Mouse (Mus musculus) CH12.LX (cell line): ENCODE measurements at regions not wholly inside any gene's neighbourhood (a gene's known extent, or its start where the extent isn't known, plus 50 kb on each side); places are given as distances from the start of the nearest gene placed in this dataset.

Experiments used
- DNase-seq: peaks from one replicate; pipeline ENCODE4 v3.0.0-alpha.2; 2013; ENCODE audit errors: extremely low read depth
- H3K27ac ChIP-seq: 2 replicates; pipeline ENCODE4 v1.5.1; 2012; ENCODE audit warnings: low read depth, mild to moderate bottlenecking, control low read depth, moderate library complexity; ENCODE audit not compliant: insufficient read depth
- H3K27me3 ChIP-seq: replicated peaks from 2 replicates; pipeline ENCODE3; 2012; ENCODE audit warnings: inconsistent platforms
- H3K36me3 ChIP-seq, 2 experiments: replicated peaks in 1 of 2; 2 replicates each; pipeline versions ENCODE3 to v1.6.1; 2012; ENCODE audit warnings: inconsistent platforms in 1 of 2, low read length in 1 of 2, mild to moderate bottlenecking in 1 of 2, mixed read lengths in 1 of 2, moderate library complexity in 1 of 2; ENCODE audit not compliant: control insufficient read depth in 1 of 2, insufficient read depth in 1 of 2
- H3K4me1 ChIP-seq, 2 experiments: 2 replicates each; pipeline ENCODE4 v1.6.1; 2012; ENCODE audit warnings: inconsistent platforms in 1 of 2, moderate library complexity in 1 of 2; ENCODE audit not compliant: insufficient read depth in 2 of 2, control insufficient read depth in 1 of 2
- H3K4me2 ChIP-seq: 2 replicates; pipeline ENCODE4 v1.6.1; 2012; ENCODE audit warnings: low read depth, mild to moderate bottlenecking, control low read depth; ENCODE audit not compliant: poor library complexity, insufficient read depth, severe bottlenecking
- H3K4me3 ChIP-seq, 3 experiments: fragments of 150-350 bp in 1 of 3; sonication (generic) in 1 of 3; replicated peaks in 1 of 3; 2 replicates each; pipeline versions ENCODE3 to v1.5.1; 2011 to 2012; ENCODE audit warnings: low read depth in 2 of 3, low read length in 2 of 3, mild to moderate bottlenecking in 2 of 3, moderate library complexity in 2 of 3, control low read depth in 1 of 3, improper control_type of control experiment in 1 of 3, inconsistent platforms in 1 of 3, mixed read lengths in 1 of 3; ENCODE audit not compliant: poor library complexity in 1 of 3
- H3K79me2 ChIP-seq: replicated peaks from 2 replicates; pipeline ENCODE4 v1.6.1; 2012; ENCODE audit warnings: mild to moderate bottlenecking, moderate library complexity; ENCODE audit not compliant: control insufficient read depth, poor library complexity, insufficient read depth, severe bottlenecking; ENCODE audit errors: extremely low read depth
- H3K9ac ChIP-seq: 2 replicates; pipeline ENCODE4 v1.6.1; 2012; ENCODE audit warnings: low read depth, mild to moderate bottlenecking, control low read depth, moderate library complexity; ENCODE audit not compliant: insufficient read depth
- H3K9me3 ChIP-seq: replicated peaks from 2 replicates; pipeline ENCODE3; 2012; ENCODE audit warnings: low read length, inconsistent platforms, mixed read lengths
- BHLHE40 ChIP-seq: IDR thresholded peaks from 2 replicates; pipeline ENCODE4 v1.6.1; 2011; ENCODE audit warnings: mild to moderate bottlenecking, low read depth, low read length, improper control_type of control experiment
- CHD1 ChIP-seq: IDR thresholded peaks from 2 replicates; pipeline ENCODE4 v1.6.1; 2012; ENCODE audit warnings: low read depth, low read length, improper control_type of control experiment, inconsistent platforms
- CHD2 ChIP-seq: IDR thresholded peaks from 2 replicates; pipeline ENCODE4 v1.6.1; 2011; ENCODE audit warnings: low read length, improper control_type of control experiment
- CTCF ChIP-seq, 2 experiments: IDR thresholded peaks in 1 of 2; conservative IDR thresholded peaks in 1 of 2; 2 replicates each; pipeline ENCODE4 v1.5.1; 2011 to 2012; ENCODE audit warnings: low read depth in 2 of 2, low read length in 2 of 2, improper control_type of control experiment in 1 of 2, inconsistent platforms in 1 of 2, mild to moderate bottlenecking in 1 of 2, moderate library complexity in 1 of 2
- E2F4 ChIP-seq: IDR thresholded peaks from 2 replicates; pipeline ENCODE4 v1.6.1; 2011; ENCODE audit warnings: low read depth, low read length, improper control_type of control experiment; ENCODE audit not compliant: insufficient replicate concordance
- ELF1 ChIP-seq: IDR thresholded peaks from 2 replicates; pipeline ENCODE4 v1.6.1; 2014; ENCODE audit warnings: low read depth, mild to moderate bottlenecking, inconsistent platforms, low read length, improper control_type of control experiment
- EP300 ChIP-seq: IDR thresholded peaks from 2 replicates; pipeline ENCODE4 v1.6.1; 2011; ENCODE audit warnings: low read length, improper control_type of control experiment
- ETS1 ChIP-seq: conservative IDR thresholded peaks from 2 replicates; pipeline ENCODE4 v1.6.1; 2012; ENCODE audit warnings: low read depth, mild to moderate bottlenecking, inconsistent platforms, low read length, improper control_type of control experiment, moderate library complexity
- HCFC1 ChIP-seq: IDR thresholded peaks from 2 replicates; pipeline ENCODE4 v1.6.1; 2012; ENCODE audit warnings: low read depth, mild to moderate bottlenecking, inconsistent platforms, low read length, improper control_type of control experiment
- IRF4 ChIP-seq: IDR thresholded peaks from 2 replicates; pipeline ENCODE4 v1.6.1; 2014; ENCODE audit warnings: low read depth, mild to moderate bottlenecking, inconsistent platforms, low read length, improper control_type of control experiment
- JUN ChIP-seq: IDR thresholded peaks from 2 replicates; pipeline ENCODE4 v1.6.1; 2011; ENCODE audit warnings: low read depth, mild to moderate bottlenecking, low read length, improper control_type of control experiment, moderate library complexity; ENCODE audit not compliant: insufficient read depth
- JUND ChIP-seq: conservative IDR thresholded peaks from 2 replicates; pipeline ENCODE4 v1.6.1; 2011; ENCODE audit warnings: low read depth, low read length, improper control_type of control experiment
- KAT2A ChIP-seq: IDR thresholded peaks from 2 replicates; pipeline ENCODE4 v1.6.1; 2012; ENCODE audit warnings: low read length, improper control_type of control experiment, inconsistent platforms; ENCODE audit not compliant: insufficient replicate concordance
- MAFK ChIP-seq: IDR thresholded peaks from 2 replicates; pipeline ENCODE4 v1.6.1; 2011; ENCODE audit warnings: low read length, improper control_type of control experiment; ENCODE audit not compliant: insufficient replicate concordance
- MAZ ChIP-seq: IDR thresholded peaks from 2 replicates; pipeline ENCODE4 v1.6.1; 2012; ENCODE audit warnings: low read depth, mild to moderate bottlenecking, inconsistent platforms, low read length, improper control_type of control experiment, moderate library complexity
- MYC ChIP-seq: IDR thresholded peaks from 2 replicates; pipeline ENCODE4 v1.6.1; 2011; ENCODE audit warnings: low read depth, mild to moderate bottlenecking, improper control_type of control experiment, low read length
- NRF1 ChIP-seq: IDR thresholded peaks from 2 replicates; pipeline ENCODE4 v1.6.1; 2014; ENCODE audit warnings: low read depth, mild to moderate bottlenecking, inconsistent platforms, low read length, improper control_type of control experiment, moderate library complexity
- POLR2A ChIP-seq: IDR thresholded peaks from 2 replicates; pipeline ENCODE4 v1.6.1; 2011; ENCODE audit warnings: low read depth, mild to moderate bottlenecking, improper control_type of control experiment, low read length
- POLR2AphosphoS2 ChIP-seq: IDR thresholded peaks from 2 replicates; pipeline ENCODE4 v1.6.1; 2011; ENCODE audit warnings: low read depth, low read length, improper control_type of control experiment
- RCOR1 ChIP-seq: conservative IDR thresholded peaks from 2 replicates; pipeline ENCODE4 v1.6.1; 2012; ENCODE audit warnings: low read depth, mild to moderate bottlenecking, inconsistent platforms, low read length, improper control_type of control experiment
- UBTF ChIP-seq: IDR thresholded peaks from 2 replicates; pipeline ENCODE4 v1.6.1; 2012; ENCODE audit warnings: low read depth, mild to moderate bottlenecking, inconsistent platforms, low read length, improper control_type of control experiment, moderate library complexity
- ZC3H11A ChIP-seq: IDR thresholded peaks from 2 replicates; pipeline ENCODE4 v1.6.1; 2012; ENCODE audit warnings: low read depth, mild to moderate bottlenecking, inconsistent platforms, low read length, improper control_type of control experiment
- ZKSCAN1 ChIP-seq: IDR thresholded peaks from 2 replicates; pipeline ENCODE4 v1.6.1; 2012; ENCODE audit warnings: low read depth, inconsistent platforms, low read length, improper control_type of control experiment, borderline replicate concordance
- ZNF384 ChIP-seq: IDR thresholded peaks from 2 replicates; pipeline ENCODE4 v1.6.1; 2012; ENCODE audit warnings: low read depth, low read length, improper control_type of control experiment, inconsistent platforms
- dilution Hi-C: fragments of 300-500 bp; cut with MboI; formaldehyde crosslinking; loops from 2 replicates; pipeline ENCODE4 v1.14.3; 2020; ENCODE audit warnings: low sequenced_read_pairs; ENCODE audit not compliant: extremely low pct_unique_long_range_greater_than_20kb, extremely low pct_ligation_motif_present
- in situ Hi-C: fragments of 300-500 bp; cut with MboI; formaldehyde crosslinking; loops from 3 replicates; pipeline ENCODE4 v1.14.3; 2019; ENCODE audit warnings: low sequenced_read_pairs, low pct_ligation_motif_present, low pct_unique_long_range_greater_than_20kb, mixed read lengths

DNA sequence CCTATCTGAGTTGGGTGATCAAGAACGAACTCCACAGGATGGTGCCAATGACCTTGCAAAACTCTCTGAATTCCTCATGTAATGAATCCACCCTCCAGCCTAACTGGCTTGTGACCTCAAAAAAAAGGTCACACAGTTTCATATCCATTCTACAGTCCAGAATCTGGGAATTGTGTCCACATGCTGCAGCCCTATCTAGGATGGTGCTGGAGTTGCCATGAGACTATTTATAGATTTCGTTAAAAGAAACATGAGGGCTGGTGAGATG lies 89.8 kb downstream of the Fam161a start:
- no peaks in the 10 kb centered on the region for H3K4me1 ChIP-seq
- DNase-seq: no peak
- in situ Hi-C loops: no loop called here
- H3K27ac ChIP-seq: no peak overlapping the region
- dilution Hi-C loops: no loop called here
- no peaks in the 10 kb centered on the region for H3K79me2 ChIP-seq
- no peaks in the 10 kb centered on the region for H3K27me3 ChIP-seq
- H3K4me2 ChIP-seq: no peak overlapping the region
- H3K9ac ChIP-seq: no peak overlapping the region
- H3K36me3 ChIP-seq: no peaks in the 10 kb centered on the region
- H3K4me3 ChIP-seq: no peak overlapping the region
- TF ChIP-seq UBTF (no peak), CHD1 (no peak), MAFK (no peak), CTCF (conservative IDR thresholded peaks at IDR 0.05 in 1 of 2, IDR thresholded peaks at IDR 0.05 in 1 of 2; ENCODE audit: low read depth in 2 of 2, low read length in 2 of 2) (no peak), ETS1 (no peak), MYC (no peak), HCFC1 (no peak), BHLHE40 (no peak), ZNF384 (no peak), POLR2A (no peak), ZKSCAN1 (no peak), IRF4 (no peak)
- TF ChIP-seq, all 38 proteins: peak for 0
- peaks cover 10% of the 10 kb centered on the region for H3K9me3 ChIP-seq

DNA sequence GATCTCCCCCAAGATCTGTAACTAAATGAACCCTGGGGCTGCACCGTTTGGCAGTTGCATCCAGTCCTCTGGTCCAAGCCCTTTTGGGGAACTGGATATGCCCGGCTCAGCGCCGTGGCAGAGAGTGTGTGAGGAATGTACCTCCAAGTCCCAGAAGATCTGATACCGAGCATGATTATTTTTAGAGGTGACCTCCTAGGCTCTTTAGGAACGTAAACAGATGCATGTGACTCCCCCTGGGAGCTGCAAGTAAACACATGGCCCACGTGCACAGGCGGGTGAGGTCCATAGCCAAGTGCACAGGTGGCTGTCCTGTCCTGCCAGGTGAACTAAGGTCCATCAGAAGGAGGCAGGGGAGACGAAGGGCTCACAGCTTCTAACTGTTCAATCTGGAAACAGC lies 107.3 kb downstream of the Fam161a start:
- H3K36me3 ChIP-seq: no peaks in the 10 kb centered on the region
- no peak overlapping the region for H3K27ac ChIP-seq
- no peaks in the 10 kb centered on the region for H3K79me2 ChIP-seq
- H3K27me3 ChIP-seq: no peaks in the 10 kb centered on the region
- H3K9ac ChIP-seq: no peak overlapping the region
- DNase-seq: no peak
- no peak overlapping the region for H3K4me2 ChIP-seq
- peaks cover 16% of the 10 kb centered on the region for H3K9me3 ChIP-seq
- no peak for TF ChIP-seq CTCF (conservative IDR thresholded peaks at IDR 0.05 in 1 of 2, IDR thresholded peaks at IDR 0.05 in 1 of 2; ENCODE audit: low read depth in 2 of 2, low read length in 2 of 2)
- no peak for TF ChIP-seq RCOR1
- TF ChIP-seq POLR2A: no peak
- no peak for TF ChIP-seq UBTF
- no peak for TF ChIP-seq JUND
- no peak for TF ChIP-seq E2F4
- no peak overlapping the region for H3K4me3 ChIP-seq
- in situ Hi-C loops: no loop called here
- no peaks in the 10 kb centered on the region for H3K4me1 ChIP-seq
- dilution Hi-C loops: no loop called here

DNA sequence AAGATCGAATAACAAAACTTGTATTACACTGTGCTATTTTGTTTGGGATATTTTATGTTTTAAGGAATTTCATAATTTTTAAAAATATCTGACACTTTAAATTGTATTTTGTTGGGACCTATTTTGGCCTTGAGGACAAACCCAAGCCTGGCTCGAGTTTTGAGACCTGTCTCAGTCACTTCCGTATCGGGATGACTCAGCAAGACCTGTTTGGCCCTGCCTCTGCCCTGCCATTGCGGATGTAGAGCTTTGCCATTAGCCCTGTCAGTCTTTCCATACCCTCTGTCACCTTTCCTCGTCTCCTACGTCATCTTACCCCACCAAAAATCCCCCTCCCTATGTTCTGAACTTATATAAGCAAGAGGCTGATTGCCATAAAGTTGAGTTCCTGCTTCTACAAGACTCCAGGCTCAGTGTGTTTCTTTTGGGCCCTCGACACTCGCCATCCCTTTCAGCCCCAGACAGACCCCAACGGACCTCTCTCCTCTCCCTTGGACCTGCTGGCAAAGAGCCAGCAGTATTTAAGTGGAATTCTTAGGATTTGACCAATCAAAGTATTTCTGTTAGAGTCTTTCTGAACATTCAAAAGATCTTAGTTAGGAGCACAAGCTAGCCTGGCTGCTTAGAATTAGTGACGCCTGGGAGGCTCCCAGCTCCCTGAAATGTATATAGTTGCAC lies 113.3 kb downstream of the Fam161a start:
- Histone ChIP-seq H3K4me3 (no peak overlapping the region), H3K36me3 (no peaks in the 10 kb centered on the region), H3K27ac (no peak overlapping the region), H3K79me2 (no peaks in the 10 kb centered on the region), H3K9me3 (peaks cover 4% of the 10 kb centered on the region), H3K9ac (no peak overlapping the region), H3K4me2 (no peak overlapping the region), H3K4me1 (peaks cover 0 to 8% of the 10 kb centered on the region in 2 experiments; a peak in 2 of 4 replicates), H3K27me3 (no peaks in the 10 kb centered on the region)
- dilution Hi-C loops: no loop called here
- in situ Hi-C loops: no loop called here
- TF ChIP-seq ZC3H11A: 0 out of 2 replicates have a peak, but pooled peaks have one; percentile 2
- no peak for TF ChIP-seq CHD1
- peak; percentile 31; the same call in 1 of the 2 replicates for TF ChIP-seq HCFC1
- no peak for TF ChIP-seq UBTF
- 0 out of 2 replicates have a peak, but pooled peaks have one; percentile 13 for TF ChIP-seq KAT2A
- 0 out of 2 replicates have a peak, but pooled peaks have one; percentile 28 for TF ChIP-seq IRF4
- TF ChIP-seq POLR2AphosphoS2: no peak
- TF ChIP-seq CHD2: no peak
- TF ChIP-seq NRF1: no peak
- TF ChIP-seq ELF1: peak; percentile 29; the same call in 1 of the 2 replicates
- TF ChIP-seq EP300: 0 out of 2 replicates have a peak, but pooled peaks have one; percentile 9
- TF ChIP-seq ZNF384: no peak
- TF ChIP-seq MAZ: no peak
- TF ChIP-seq JUND: peak; percentile 43; the same call in 1 of the 2 replicates
- no peak for TF ChIP-seq ETS1
- TF ChIP-seq MAFK: peak; percentile 89
- TF ChIP-seq JUN: peak; percentile 25; the same call in 1 of the 2 replicates
- TF ChIP-seq, all 38 proteins: peak for 9
- DNase-seq: peak; percentile 36
